Mouse (Mus musculus): Measurements from ENCODE around the gene Ammecr1. TPM values are rescaled to one million over a fixed set of nuclear protein-coding genes. Genes with fewer than 3 reads are reported as not detected.

Ammecr1 gene
- polyA plus RNA-seq (2015; fragmentation: Nextera tagmentation; extraction: Ambion mirVana): 5.0 and 5.6 TPM in 2 replicates

DNA sequence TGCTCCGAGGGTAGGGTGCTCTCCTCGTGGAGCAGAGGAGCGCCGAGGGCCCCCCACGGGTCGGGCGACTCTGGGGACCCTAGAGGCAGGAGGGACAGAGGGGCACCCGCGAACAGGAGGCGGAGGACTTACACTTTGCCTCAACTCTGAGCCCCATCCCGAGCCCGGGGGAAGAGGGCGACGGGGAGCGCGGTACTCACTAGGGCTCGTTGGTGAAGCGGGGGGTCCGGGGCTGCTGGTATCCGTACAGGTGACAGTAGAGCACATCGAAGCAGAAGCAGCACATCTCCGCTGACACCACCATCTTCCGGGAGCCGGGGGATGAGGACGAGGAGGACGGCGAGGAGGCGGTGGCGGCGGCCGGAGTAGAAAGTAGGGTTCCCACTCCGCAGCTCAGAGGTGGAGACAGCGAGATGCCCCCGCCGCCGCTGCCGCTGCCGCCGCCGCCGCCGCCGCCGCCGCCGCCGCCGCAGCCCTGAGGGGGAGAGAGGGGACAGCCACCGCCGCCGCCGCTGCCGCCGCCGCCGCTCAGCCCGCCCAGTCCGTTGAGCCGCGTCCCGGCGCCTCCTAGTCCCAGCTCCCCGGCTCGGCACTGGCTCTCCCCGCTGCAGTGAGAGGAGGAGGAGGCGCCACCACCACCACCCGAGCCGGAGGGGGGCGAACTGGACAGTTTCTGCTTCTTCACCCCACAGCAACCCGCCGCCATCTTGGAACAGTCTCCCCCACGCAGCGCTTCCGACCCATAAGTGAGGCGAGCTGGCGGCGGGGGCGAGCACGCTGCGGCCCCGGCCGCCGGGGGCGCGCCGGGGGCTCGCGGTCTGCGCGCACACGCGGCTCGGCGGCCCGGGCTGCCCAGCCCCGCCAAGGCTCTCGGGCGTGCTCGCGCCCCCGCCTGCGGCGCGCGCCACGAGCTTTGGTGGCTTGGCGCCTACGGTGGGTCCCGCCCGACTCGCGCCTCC lies at the start of gene Ammecr1:
Gene Ammecr1, minus strand, starts transcription at position 721 of the 959 bp plus-strand sequence.
- Histone ChIP-seq H3K27ac (replicated peaks) (peak within 1 kb of the TSS; percentile 92), H3K9me3 (no peaks in the 10 kb centered on the region), H3K4me1 (0 out of 2 replicates have a peak, but pooled peaks cover 6% of the 10 kb centered on the region), H3K4me2 (replicated peaks) (peak within 1 kb of the TSS; percentile 60), H3K27me3 (no peaks in the 10 kb centered on the region), H3K9ac (replicated peaks) (peak within 1 kb of the TSS; percentile 74), H3K36me3 (no peaks in the 10 kb centered on the region), H3K4me3 (peak within 1 kb of the TSS; percentile 65)
- peak; percentile 92 for ATAC-seq (replicated peaks)
- 20% methylated on average over 77 of the region's 112 CpGs for WGBS

DNA sequence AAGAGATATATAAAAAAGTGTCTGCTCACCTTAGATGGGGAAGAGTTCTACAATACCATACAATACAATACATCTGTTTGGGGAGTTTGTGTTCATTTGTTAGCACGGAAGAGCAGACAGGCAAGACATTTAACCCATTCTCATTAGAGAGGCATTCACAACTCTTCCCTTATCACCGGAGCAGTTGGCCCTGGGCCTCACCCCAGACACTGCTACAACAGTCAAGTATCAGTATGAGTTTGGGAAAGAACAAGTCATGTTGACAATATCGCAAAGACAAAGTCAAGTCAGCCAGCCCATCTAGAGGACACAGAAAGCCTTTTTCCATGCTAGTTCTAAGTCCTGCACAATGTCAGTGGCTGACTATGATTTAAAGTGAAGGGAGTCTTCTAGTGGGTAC lies 47.6 kb upstream of the Ammecr1 start:
- no peaks in the 10 kb centered on the region for H3K27me3 ChIP-seq
- no peak overlapping the region for H3K9ac ChIP-seq (replicated peaks)
- no peak overlapping the region for H3K4me3 ChIP-seq
- no peaks in the 10 kb centered on the region for H3K9me3 ChIP-seq
- no peaks in the 10 kb centered on the region for H3K4me1 ChIP-seq
- no peak for ATAC-seq (replicated peaks)
- WGBS: 82% methylated on average over 3 of the region's 3 CpGs
- H3K27ac ChIP-seq (replicated peaks): no peak overlapping the region
- no peak overlapping the region for H3K4me2 ChIP-seq (replicated peaks)
- no peaks in the 10 kb centered on the region for H3K36me3 ChIP-seq

DNA sequence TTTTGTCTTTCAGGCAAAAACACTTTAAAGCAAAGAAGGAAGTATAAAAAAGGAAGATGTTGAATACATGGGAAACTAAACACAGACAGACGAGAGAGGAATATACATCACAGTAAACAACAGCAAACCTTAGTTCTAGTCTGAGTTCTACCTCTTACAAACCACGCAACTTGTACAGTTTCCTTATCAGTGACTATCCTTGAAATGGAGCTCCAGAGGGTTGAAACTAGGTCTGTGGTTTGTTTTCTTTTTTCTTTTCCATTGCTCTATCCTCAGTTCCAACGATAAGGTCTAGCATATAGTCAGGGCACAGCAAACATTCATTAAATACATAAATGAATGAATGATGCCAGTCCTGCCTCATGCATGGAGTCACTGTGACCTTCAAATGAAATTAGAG lies 45.8 kb upstream of the Ammecr1 start:
- Histone ChIP-seq H3K27ac (replicated peaks) (no peak overlapping the region), H3K9me3 (no peaks in the 10 kb centered on the region), H3K4me3 (no peak overlapping the region), H3K27me3 (no peaks in the 10 kb centered on the region), H3K4me2 (replicated peaks) (no peak overlapping the region), H3K9ac (replicated peaks) (no peak overlapping the region), H3K4me1 (no peaks in the 10 kb centered on the region), H3K36me3 (no peaks in the 10 kb centered on the region)
- no peak for ATAC-seq (replicated peaks)
- WGBS: 88% methylated on average over 3 of the region's 3 CpGs

- WGBS: 81% methylated on average over 4 of the region's 4 CpGs
- H3K9ac ChIP-seq (replicated peaks): no peak overlapping the region
- no peak overlapping the region for H3K4me2 ChIP-seq (replicated peaks)
- ATAC-seq (replicated peaks): no peak
- H3K4me1 ChIP-seq: no peaks in the 10 kb centered on the region
- H3K27me3 ChIP-seq: no peaks in the 10 kb centered on the region
- no peak overlapping the region for H3K27ac ChIP-seq (replicated peaks)
- H3K36me3 ChIP-seq: no peaks in the 10 kb centered on the region
- H3K9me3 ChIP-seq: no peaks in the 10 kb centered on the region
- no peak overlapping the region for H3K4me3 ChIP-seq
These were observed 45.3 kb upstream of the Ammecr1 start for GRCm38 (mm10) chrX:143011865-143012264.

- no peaks in the 10 kb centered on the region for H3K27me3 ChIP-seq
- H3K4me3 ChIP-seq: no peak overlapping the region
- ATAC-seq (replicated peaks): no peak
- no peak overlapping the region for H3K4me2 ChIP-seq (replicated peaks)
- no peak overlapping the region for H3K27ac ChIP-seq (replicated peaks)
- 76% methylated on average over 3 of the region's 3 CpGs for WGBS
- H3K4me1 ChIP-seq: no peaks in the 10 kb centered on the region
- H3K9ac ChIP-seq (replicated peaks): no peak overlapping the region
- H3K36me3 ChIP-seq: no peaks in the 10 kb centered on the region
- no peaks in the 10 kb centered on the region for H3K9me3 ChIP-seq
These were observed 37.8 kb upstream of the Ammecr1 start for GRCm38 (mm10) chrX:143004131-143004846.

DNA sequence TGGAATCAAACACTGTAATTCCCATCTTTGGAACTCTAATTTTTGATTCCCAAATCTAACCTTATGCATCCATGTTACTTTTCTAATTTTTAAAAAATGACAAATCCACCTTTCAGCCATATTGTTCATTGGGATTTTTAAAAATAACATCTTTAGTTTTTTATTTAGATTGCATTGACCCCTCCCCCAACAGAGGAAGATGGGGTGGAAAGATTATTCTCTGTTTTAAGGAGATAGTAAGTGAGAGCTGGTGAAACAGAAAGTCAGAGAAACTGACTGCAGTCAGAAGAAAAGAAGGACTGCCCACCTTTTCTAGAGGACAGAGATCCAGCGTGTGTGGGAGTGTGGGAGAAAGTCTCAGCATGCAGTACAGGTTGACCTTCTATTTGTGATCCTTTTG lies 30.7 kb upstream of the Ammecr1 start:
- ATAC-seq (replicated peaks): no peak
- WGBS: 83% methylated on average over 1 of the region's 1 CpGs
- no peaks in the 10 kb centered on the region for H3K9me3 ChIP-seq
- H3K36me3 ChIP-seq: no peaks in the 10 kb centered on the region
- no peak overlapping the region for H3K27ac ChIP-seq (replicated peaks)
- no peaks in the 10 kb centered on the region for H3K4me1 ChIP-seq
- H3K4me2 ChIP-seq (replicated peaks): no peak overlapping the region
- no peak overlapping the region for H3K9ac ChIP-seq (replicated peaks)
- H3K27me3 ChIP-seq: no peaks in the 10 kb centered on the region
- no peak overlapping the region for H3K4me3 ChIP-seq

- H3K4me3 ChIP-seq: no peak overlapping the region
- H3K36me3 ChIP-seq: no peaks in the 10 kb centered on the region
- no peak overlapping the region for H3K9ac ChIP-seq (replicated peaks)
- no peaks in the 10 kb centered on the region for H3K4me1 ChIP-seq
- WGBS: 34% methylated on average over 2 of the region's 2 CpGs
- H3K9me3 ChIP-seq: no peaks in the 10 kb centered on the region
- ATAC-seq (replicated peaks): no peak
- H3K4me2 ChIP-seq (replicated peaks): no peak overlapping the region
- H3K27ac ChIP-seq (replicated peaks): no peak overlapping the region
- no peaks in the 10 kb centered on the region for H3K27me3 ChIP-seq
These were observed 28.0 kb upstream of the Ammecr1 start for GRCm38 (mm10) chrX:142994514-142994913.

- WGBS: 89% methylated on average over 3 of the region's 3 CpGs
- H3K36me3 ChIP-seq: no peaks in the 10 kb centered on the region
- H3K4me1 ChIP-seq: no peaks in the 10 kb centered on the region
- H3K4me3 ChIP-seq: no peak overlapping the region
- no peak overlapping the region for H3K27ac ChIP-seq (replicated peaks)
- ATAC-seq (replicated peaks): no peak
- no peak overlapping the region for H3K9ac ChIP-seq (replicated peaks)
- no peak overlapping the region for H3K4me2 ChIP-seq (replicated peaks)
- H3K9me3 ChIP-seq: no peaks in the 10 kb centered on the region
- H3K27me3 ChIP-seq: no peaks in the 10 kb centered on the region
These were observed 17.6 kb upstream of the Ammecr1 start for GRCm38 (mm10) chrX:142984170-142984569.

- Histone ChIP-seq H3K9me3 (no peaks in the 10 kb centered on the region), H3K36me3 (no peaks in the 10 kb centered on the region), H3K27me3 (no peaks in the 10 kb centered on the region), H3K4me2 (replicated peaks) (no peak overlapping the region), H3K4me1 (no peaks in the 10 kb centered on the region), H3K27ac (replicated peaks) (no peak overlapping the region), H3K4me3 (no peak overlapping the region), H3K9ac (replicated peaks) (no peak overlapping the region)
- ATAC-seq (replicated peaks): no peak
- 74% methylated on average over 6 of the region's 6 CpGs for WGBS
These were observed 17.1 kb upstream of the Ammecr1 start for GRCm38 (mm10) chrX:142983638-142984037.

DNA sequence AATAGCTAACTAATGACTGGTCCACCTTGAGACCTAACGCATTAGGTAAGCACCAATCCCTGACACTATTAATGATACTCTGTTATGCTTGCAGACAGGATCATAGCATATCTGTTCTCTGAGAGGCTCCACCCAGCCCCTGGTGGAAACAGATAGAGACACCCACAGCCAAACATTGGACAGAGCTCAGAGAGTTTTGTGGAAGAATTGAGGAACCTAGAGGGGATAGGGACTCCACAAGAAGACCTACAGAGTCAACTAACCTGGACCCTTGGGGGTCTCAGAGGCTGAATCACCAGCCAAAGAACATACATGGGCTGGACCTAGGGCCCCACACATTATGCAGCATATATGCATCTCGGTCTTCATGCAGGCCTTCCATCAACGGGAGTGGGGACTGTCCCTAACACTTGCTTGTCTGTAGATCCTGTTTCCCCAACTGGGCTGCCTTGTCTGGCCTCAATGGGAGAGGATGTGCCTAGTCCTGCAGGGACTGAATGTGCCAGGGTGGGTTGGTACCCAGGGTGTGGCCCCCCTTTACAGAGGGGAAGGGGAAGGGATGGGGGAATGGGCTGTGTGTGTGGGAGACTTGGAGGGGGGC lies 15.1 kb upstream of the Ammecr1 start:
- H3K4me2 ChIP-seq (replicated peaks): no peak overlapping the region
- H3K4me1 ChIP-seq: no peaks in the 10 kb centered on the region
- WGBS: 93% methylated on average over 3 of the region's 3 CpGs
- no peak overlapping the region for H3K4me3 ChIP-seq
- H3K9me3 ChIP-seq: no peaks in the 10 kb centered on the region
- no peak for ATAC-seq (replicated peaks)
- no peak overlapping the region for H3K9ac ChIP-seq (replicated peaks)
- no peaks in the 10 kb centered on the region for H3K36me3 ChIP-seq
- no peaks in the 10 kb centered on the region for H3K27me3 ChIP-seq
- no peak overlapping the region for H3K27ac ChIP-seq (replicated peaks)

DNA sequence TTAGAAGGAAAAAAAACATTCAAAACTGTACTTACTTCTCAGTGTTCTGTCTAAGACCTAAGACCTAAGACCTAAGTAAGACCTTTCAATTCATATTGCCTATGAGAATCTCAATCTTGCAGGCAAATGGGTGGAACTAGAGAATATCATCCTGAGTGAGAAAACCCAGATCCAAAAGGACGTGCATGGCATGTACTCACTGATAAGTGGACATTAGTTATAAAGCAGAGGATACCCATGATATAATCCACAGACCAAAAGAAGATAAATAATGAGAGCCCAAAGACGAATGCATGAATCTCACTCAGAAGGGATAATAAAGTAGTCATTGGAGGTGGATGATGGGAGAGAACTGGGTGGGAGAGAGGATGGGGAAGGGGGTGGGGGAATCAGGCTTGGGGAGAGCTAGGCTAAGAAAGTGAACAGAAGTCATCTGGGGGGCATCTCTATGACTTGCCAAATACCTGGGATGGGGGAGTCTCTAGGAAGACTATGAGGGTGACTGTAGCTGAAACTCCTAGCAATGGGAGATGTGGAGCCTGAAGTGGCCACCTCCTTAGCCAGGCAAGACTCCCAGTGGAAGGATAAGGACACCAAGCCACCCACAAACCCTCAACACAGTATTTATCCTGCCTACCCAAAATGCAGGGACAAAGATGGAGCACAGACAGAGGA lies 14.5 kb upstream of the Ammecr1 start:
- 72% methylated on average over 2 of the region's 2 CpGs for WGBS
- ATAC-seq (replicated peaks): no peak
- no peaks in the 10 kb centered on the region for H3K4me1 ChIP-seq

More for the DNA sequence above, 14.5 kb upstream of the Ammecr1 start:
- no peak overlapping the region for H3K9ac ChIP-seq (replicated peaks)
- no peaks in the 10 kb centered on the region for H3K9me3 ChIP-seq
- H3K27ac ChIP-seq (replicated peaks): no peak overlapping the region
- H3K36me3 ChIP-seq: no peaks in the 10 kb centered on the region
- H3K4me3 ChIP-seq: no peak overlapping the region
- no peaks in the 10 kb centered on the region for H3K27me3 ChIP-seq
- H3K4me2 ChIP-seq (replicated peaks): no peak overlapping the region

All from forebrain, embryonic 15.5 days (tissue).